Mouse (Mus musculus) E14TG2a.4 (cell line): ENCODE data around the gene Acy3.

Source experiments
- CTCF ChIP-seq: conservative IDR thresholded peaks from 2 replicates; pipeline ENCODE4 v1.5.1; 2014; ENCODE audit warnings: low read length
- POU5F1 ChIP-seq: IDR thresholded peaks from 2 replicates; pipeline ENCODE4 v1.6.1; 2014; ENCODE audit warnings: low read length, borderline replicate concordance

GRCm38 (mm10) chr19:3950331-3950730, 36.0 kb upstream of the Acy3 start:
- TF ChIP-seq CTCF, result no peak
- TF ChIP-seq POU5F1, result no peak
